Mouse (Mus musculus): ENCODE results near the gene Rnf185. TPM values are rescaled to one million over a fixed set of nuclear protein-coding genes. Genes with fewer than 3 reads are reported as not detected.

Gene Rnf185
- polyA plus RNA-seq, 1 experiment from 2014 or later, result 46.5 TPM

- no peaks in the 10 kb centered on the region for H3K9me3 ChIP-seq (replicated peaks)
- H3K27me3 ChIP-seq (ENCODE audit: low read depth, poor library complexity, severe bottlenecking), result no peaks in the 10 kb centered on the region
- H3K4me1 ChIP-seq, result no peaks in the 10 kb centered on the region
- no peak overlapping the region for H3K4me3 ChIP-seq
- no peaks in the 10 kb centered on the region for H3K36me3 ChIP-seq
- no peak overlapping the region for H3K27ac ChIP-seq (replicated peaks)
- no peak for DNase-seq (ENCODE audit: low spot score)
Observed at GRCm38 (mm10) chr11:3441696-3442443, 10.3 kb downstream of the Rnf185 start.

- no peak for DNase-seq (ENCODE audit: low spot score)
- Histone ChIP-seq H3K4me1 (no peaks in the 10 kb centered on the region), H3K36me3 (no peaks in the 10 kb centered on the region), H3K4me3 (no peak overlapping the region), H3K27me3 (ENCODE audit: low read depth, poor library complexity, severe bottlenecking) (no peaks in the 10 kb centered on the region), H3K9me3 (replicated peaks) (no peaks in the 10 kb centered on the region), H3K27ac (replicated peaks) (no peak overlapping the region)
- WGBS, result 89% methylated on average over 1 of the region's 1 CpGs
Observed at GRCm38 (mm10) chr11:3437621-3438020, 14.5 kb downstream of the Rnf185 start.

GRCm38 (mm10) chr11:3433809-3434208 lies 18.4 kb downstream of the Rnf185 start:
- Histone ChIP-seq H3K4me3 (no peak overlapping the region), H3K36me3 (0 out of 2 replicates have a peak, but pooled peaks cover under 1% of the 10 kb centered on the region), H3K27me3 (ENCODE audit: low read depth, poor library complexity, severe bottlenecking) (no peaks in the 10 kb centered on the region), H3K4me1 (no peaks in the 10 kb centered on the region), H3K9me3 (replicated peaks) (no peaks in the 10 kb centered on the region), H3K27ac (replicated peaks) (no peak overlapping the region)
- 74% methylated on average over 4 of the region's 4 CpGs for WGBS
- DNase-seq (ENCODE audit: low spot score), result no peak

- WGBS, result 94% methylated on average over 6 of the region's 6 CpGs
- Histone ChIP-seq H3K4me1 (no peaks in the 10 kb centered on the region), H3K9me3 (replicated peaks) (no peaks in the 10 kb centered on the region), H3K4me3 (no peak overlapping the region), H3K27me3 (ENCODE audit: low read depth, poor library complexity, severe bottlenecking) (no peaks in the 10 kb centered on the region), H3K36me3 (0 out of 2 replicates have a peak, but pooled peaks cover 2% of the 10 kb centered on the region), H3K27ac (replicated peaks) (no peak overlapping the region)
- no peak for DNase-seq (ENCODE audit: low spot score)
Observed at GRCm38 (mm10) chr11:3431976-3432603, 20.1 kb downstream of the Rnf185 start.

GRCm38 (mm10) chr11:3431515-3431914 lies 20.6 kb downstream of the Rnf185 start:
- no peaks in the 10 kb centered on the region for H3K4me1 ChIP-seq
- no peak overlapping the region for H3K4me3 ChIP-seq
- H3K36me3 ChIP-seq, result 0 out of 2 replicates have a peak, but pooled peaks cover 2% of the 10 kb centered on the region
- DNase-seq (ENCODE audit: low spot score), result no peak
- no peaks in the 10 kb centered on the region for H3K9me3 ChIP-seq (replicated peaks)
- no peak overlapping the region for H3K27ac ChIP-seq (replicated peaks)
- WGBS, result 92% methylated on average over 3 of the region's 3 CpGs
- H3K27me3 ChIP-seq (ENCODE audit: low read depth, poor library complexity, severe bottlenecking), result no peaks in the 10 kb centered on the region

GRCm38 (mm10) chr11:3428632-3429031 lies 23.5 kb downstream of the Rnf185 start:
- Histone ChIP-seq H3K4me1 (no peaks in the 10 kb centered on the region), H3K27me3 (ENCODE audit: low read depth, poor library complexity, severe bottlenecking) (no peaks in the 10 kb centered on the region), H3K27ac (replicated peaks) (no peak overlapping the region), H3K9me3 (replicated peaks) (peaks cover 3% of the 10 kb centered on the region; the same call in 1 of the 2 replicates), H3K4me3 (no peak overlapping the region), H3K36me3 (peaks cover 29% of the 10 kb centered on the region)
- DNase-seq (ENCODE audit: low spot score), result no peak
- 86% methylated on average over 7 of the region's 7 CpGs for WGBS

- Histone ChIP-seq H3K27me3 (ENCODE audit: low read depth, poor library complexity, severe bottlenecking) (no peaks in the 10 kb centered on the region), H3K9me3 (replicated peaks) (peaks cover 3% of the 10 kb centered on the region; the same call in 1 of the 2 replicates), H3K4me1 (no peaks in the 10 kb centered on the region), H3K27ac (replicated peaks) (no peak overlapping the region), H3K36me3 (peaks cover 37% of the 10 kb centered on the region), H3K4me3 (no peak overlapping the region)
- 87% methylated on average over 3 of the region's 3 CpGs for WGBS
- no peak for DNase-seq (ENCODE audit: low spot score)
Observed at GRCm38 (mm10) chr11:3427697-3428230, 24.4 kb downstream of the Rnf185 start.

- peaks cover 62% of the 10 kb centered on the region for H3K36me3 ChIP-seq
- no peaks in the 10 kb centered on the region for H3K27me3 ChIP-seq (ENCODE audit: low read depth, poor library complexity, severe bottlenecking)
- DNase-seq (ENCODE audit: low spot score), result no peak
- no peak overlapping the region for H3K27ac ChIP-seq (replicated peaks)
- 89% methylated on average over 4 of the region's 4 CpGs for WGBS
- H3K4me3 ChIP-seq, result no peak overlapping the region
- H3K4me1 ChIP-seq, result no peaks in the 10 kb centered on the region
- peaks cover 3% of the 10 kb centered on the region; the same call in 1 of the 2 replicates for H3K9me3 ChIP-seq (replicated peaks)
Observed at GRCm38 (mm10) chr11:3422242-3422641, 29.9 kb downstream of the Rnf185 start.

GRCm38 (mm10) chr11:3418741-3419140 lies 33.4 kb downstream of the Rnf185 start:
- no peak for DNase-seq (ENCODE audit: low spot score)
- Histone ChIP-seq H3K4me1 (no peaks in the 10 kb centered on the region), H3K27ac (replicated peaks) (no peak overlapping the region), H3K9me3 (replicated peaks) (peaks cover under 1% of the 10 kb centered on the region; the same call in 1 of the 2 replicates), H3K27me3 (ENCODE audit: low read depth, poor library complexity, severe bottlenecking) (no peaks in the 10 kb centered on the region), H3K36me3 (peaks cover 68% of the 10 kb centered on the region), H3K4me3 (no peak overlapping the region)
- 82% methylated on average over 4 of the region's 4 CpGs for WGBS

- H3K36me3 ChIP-seq, result peaks cover 60% of the 10 kb centered on the region
- no peaks in the 10 kb centered on the region for H3K27me3 ChIP-seq (ENCODE audit: low read depth, poor library complexity, severe bottlenecking)
- no peak for DNase-seq (ENCODE audit: low spot score)
- no peak overlapping the region for H3K27ac ChIP-seq (replicated peaks)
- H3K9me3 ChIP-seq (replicated peaks), result no peaks in the 10 kb centered on the region
- no peaks in the 10 kb centered on the region for H3K4me1 ChIP-seq
- no peak overlapping the region for H3K4me3 ChIP-seq
- WGBS, result 85% methylated on average over 6 of the region's 6 CpGs
Observed at GRCm38 (mm10) chr11:3417795-3418194, 34.4 kb downstream of the Rnf185 start.

- Histone ChIP-seq H3K36me3 (peaks cover 57% of the 10 kb centered on the region), H3K27ac (replicated peaks) (no peak overlapping the region), H3K4me3 (no peak overlapping the region), H3K9me3 (replicated peaks) (no peaks in the 10 kb centered on the region), H3K27me3 (ENCODE audit: low read depth, poor library complexity, severe bottlenecking) (no peaks in the 10 kb centered on the region), H3K4me1 (no peaks in the 10 kb centered on the region)
- 95% methylated on average over 3 of the region's 3 CpGs for WGBS
- DNase-seq (ENCODE audit: low spot score), result no peak
Observed at GRCm38 (mm10) chr11:3416399-3416798, 35.8 kb downstream of the Rnf185 start.

- peaks cover 23% of the 10 kb centered on the region for H3K4me1 ChIP-seq
- DNase-seq (ENCODE audit: low spot score), result no peak
- no peaks in the 10 kb centered on the region for H3K9me3 ChIP-seq (replicated peaks)
- H3K36me3 ChIP-seq, result peaks cover 31% of the 10 kb centered on the region
- no peak overlapping the region for H3K4me3 ChIP-seq
- no peaks in the 10 kb centered on the region for H3K27me3 ChIP-seq (ENCODE audit: low read depth, poor library complexity, severe bottlenecking)
- no peak overlapping the region for H3K27ac ChIP-seq (replicated peaks)
- WGBS, result 85% methylated on average over 3 of the region's 3 CpGs
Observed at GRCm38 (mm10) chr11:3412111-3412510, 40.1 kb downstream of the Rnf185 start.

Measured in midbrain, embryonic 10.5 days (tissue).